Mouse (Mus musculus): ENCODE data around the gene Tom1l1. TPM values are rescaled to one million over a fixed set of nuclear protein-coding genes. Genes with fewer than 3 reads are reported as not detected.

Gene Tom1l1
- polyA plus RNA-seq, 1 experiment from 2014 or later = 36.5 TPM

GRCm38 (mm10) chr11:90690361-90690760, 2.2 kb upstream of the Tom1l1 start:
- Histone ChIP-seq H3K4me2 (replicated peaks; ENCODE audit: low read depth) (no peak overlapping the region), H3K27ac (replicated peaks) (no peak overlapping the region), H3K9me3 (ENCODE audit: control insufficient read depth, low read length) (no peaks in the 10 kb centered on the region), H3K36me3 (ENCODE audit: control insufficient read depth, insufficient read depth, low read length) (no peaks in the 10 kb centered on the region), H3K4me1 (replicated peaks; ENCODE audit: control insufficient read depth, insufficient read depth) (peaks cover 2% of the 10 kb centered on the region; the same call in 1 of the 2 replicates), H3K9ac (ENCODE audit: low read length) (no peak overlapping the region), H3K27me3 (ENCODE audit: control insufficient read depth, insufficient read depth, low read length) (no peaks in the 10 kb centered on the region), H3K4me3 (ENCODE audit: low read depth, low read length) (no peak overlapping the region)
- DNase-seq (ENCODE audit: low spot score) (no peak), ATAC-seq (ENCODE audit: low FRiP score, low TSS enrichment) (no peak)
- TF ChIP-seq EP300 (optimal IDR thresholded peaks at IDR 0.05) (no peak), CTCF (IDR thresholded peaks at IDR 0.05; ENCODE audit: low read depth) (no peak)
- WGBS = 46% methylated on average over 6 of the region's 6 CpGs

- Histone ChIP-seq H3K9me3 (ENCODE audit: control insufficient read depth, low read length) (no peaks in the 10 kb centered on the region), H3K9ac (ENCODE audit: low read length) (peak overlapping the region; percentile 68), H3K4me1 (replicated peaks; ENCODE audit: control insufficient read depth, insufficient read depth) (peaks cover 2% of the 10 kb centered on the region; the same call in 1 of the 2 replicates), H3K4me2 (replicated peaks; ENCODE audit: low read depth) (peak overlapping the region; percentile 82), H3K36me3 (ENCODE audit: control insufficient read depth, insufficient read depth, low read length) (no peaks in the 10 kb centered on the region; the same call in 1 of the 2 replicates), H3K27ac (replicated peaks) (peak overlapping the region; percentile 76), H3K4me3 (ENCODE audit: low read depth, low read length) (peak overlapping the region; percentile 73), H3K27me3 (ENCODE audit: control insufficient read depth, insufficient read depth, low read length) (no peaks in the 10 kb centered on the region)
- ATAC-seq (ENCODE audit: low FRiP score, low TSS enrichment) (peak; percentile 53), DNase-seq (ENCODE audit: low spot score) (no peak)
- TF ChIP-seq CTCF (IDR thresholded peaks at IDR 0.05; ENCODE audit: low read depth) = no peak
- TF ChIP-seq EP300 (optimal IDR thresholded peaks at IDR 0.05) = no peak
- WGBS = 1% methylated on average over 17 of the region's 17 CpGs
Measured at GRCm38 (mm10) chr11:90687040-90687439, 1.1 kb downstream of the Tom1l1 start.

- ATAC-seq (ENCODE audit: low FRiP score, low TSS enrichment) = peak; percentile 79
- peak overlapping the region; percentile 76 for H3K27ac ChIP-seq (replicated peaks)
Measured at GRCm38 (mm10) chr11:90686287-90687025, 1.7 kb downstream of the Tom1l1 start.

GRCm38 (mm10) chr11:90685196-90685595, 3.0 kb downstream of the Tom1l1 start:
- ATAC-seq (ENCODE audit: low FRiP score, low TSS enrichment) (no peak), DNase-seq (ENCODE audit: low spot score) (no peak)
- 88% methylated on average over 6 of the region's 6 CpGs for WGBS
- no peak overlapping the region for H3K4me2 ChIP-seq (replicated peaks; ENCODE audit: low read depth)
- H3K9ac ChIP-seq (ENCODE audit: low read length) = no peak overlapping the region
- no peaks in the 10 kb centered on the region for H3K9me3 ChIP-seq (ENCODE audit: control insufficient read depth, low read length)
- H3K36me3 ChIP-seq (ENCODE audit: control insufficient read depth, insufficient read depth, low read length) = no peaks in the 10 kb centered on the region; the same call in 1 of the 2 replicates
- no peaks in the 10 kb centered on the region for H3K27me3 ChIP-seq (ENCODE audit: control insufficient read depth, insufficient read depth, low read length)
- H3K27ac ChIP-seq (replicated peaks) = no peak overlapping the region
- peaks cover 2% of the 10 kb centered on the region; the same call in 1 of the 2 replicates for H3K4me1 ChIP-seq (replicated peaks; ENCODE audit: control insufficient read depth, insufficient read depth)
- H3K4me3 ChIP-seq (ENCODE audit: low read depth, low read length) = no peak overlapping the region
- no peak for TF ChIP-seq CTCF (IDR thresholded peaks at IDR 0.05; ENCODE audit: low read depth)
- no peak for TF ChIP-seq EP300 (optimal IDR thresholded peaks at IDR 0.05)

More at GRCm38 (mm10) chr11:90686287-90687025, 1.7 kb downstream of the Tom1l1 start:
- Histone ChIP-seq H3K27me3 (ENCODE audit: control insufficient read depth, insufficient read depth, low read length) (no peaks in the 10 kb centered on the region), H3K36me3 (ENCODE audit: control insufficient read depth, insufficient read depth, low read length) (no peaks in the 10 kb centered on the region; the same call in 1 of the 2 replicates), H3K4me2 (replicated peaks; ENCODE audit: low read depth) (peak overlapping the region; percentile 82), H3K9ac (ENCODE audit: low read length) (peak overlapping the region; percentile 68; the same call in 1 of the 2 replicates), H3K9me3 (ENCODE audit: control insufficient read depth, low read length) (no peaks in the 10 kb centered on the region), H3K4me3 (ENCODE audit: low read depth, low read length) (peak overlapping the region; percentile 73), H3K4me1 (replicated peaks; ENCODE audit: control insufficient read depth, insufficient read depth) (peaks cover 2% of the 10 kb centered on the region; the same call in 1 of the 2 replicates)
- DNase-seq (ENCODE audit: low spot score) = peak; percentile 66
- 65% methylated on average over 13 of the region's 13 CpGs for WGBS
- no peak for TF ChIP-seq EP300 (optimal IDR thresholded peaks at IDR 0.05)
- TF ChIP-seq CTCF (IDR thresholded peaks at IDR 0.05; ENCODE audit: low read depth) = no peak

GRCm38 (mm10) chr11:90684765-90685164, 3.4 kb downstream of the Tom1l1 start:
- DNase-seq (ENCODE audit: low spot score) (no peak), ATAC-seq (ENCODE audit: low FRiP score, low TSS enrichment) (no peak)
- Histone ChIP-seq H3K27me3 (ENCODE audit: control insufficient read depth, insufficient read depth, low read length) (no peaks in the 10 kb centered on the region), H3K4me1 (replicated peaks; ENCODE audit: control insufficient read depth, insufficient read depth) (peaks cover 2% of the 10 kb centered on the region; the same call in 1 of the 2 replicates), H3K27ac (replicated peaks) (no peak overlapping the region), H3K36me3 (ENCODE audit: control insufficient read depth, insufficient read depth, low read length) (no peaks in the 10 kb centered on the region; the same call in 1 of the 2 replicates), H3K9ac (ENCODE audit: low read length) (no peak overlapping the region), H3K4me2 (replicated peaks; ENCODE audit: low read depth) (no peak overlapping the region), H3K9me3 (ENCODE audit: control insufficient read depth, low read length) (no peaks in the 10 kb centered on the region), H3K4me3 (ENCODE audit: low read depth, low read length) (no peak overlapping the region)
- 72% methylated on average over 6 of the region's 6 CpGs for WGBS
- no peak for TF ChIP-seq CTCF (IDR thresholded peaks at IDR 0.05; ENCODE audit: low read depth)
- TF ChIP-seq EP300 (optimal IDR thresholded peaks at IDR 0.05) = no peak

- DNase-seq (ENCODE audit: low spot score) (no peak), ATAC-seq (ENCODE audit: low FRiP score, low TSS enrichment) (no peak)
- Histone ChIP-seq H3K9me3 (ENCODE audit: control insufficient read depth, low read length) (no peaks in the 10 kb centered on the region), H3K4me2 (replicated peaks; ENCODE audit: low read depth) (no peak overlapping the region), H3K36me3 (ENCODE audit: control insufficient read depth, insufficient read depth, low read length) (no peaks in the 10 kb centered on the region; the same call in 1 of the 2 replicates), H3K4me3 (ENCODE audit: low read depth, low read length) (no peak overlapping the region), H3K27ac (replicated peaks) (no peak overlapping the region), H3K27me3 (ENCODE audit: control insufficient read depth, insufficient read depth, low read length) (no peaks in the 10 kb centered on the region), H3K9ac (ENCODE audit: low read length) (no peak overlapping the region), H3K4me1 (replicated peaks; ENCODE audit: control insufficient read depth, insufficient read depth) (no peaks in the 10 kb centered on the region)
- TF ChIP-seq EP300 (optimal IDR thresholded peaks at IDR 0.05) (no peak), CTCF (IDR thresholded peaks at IDR 0.05; ENCODE audit: low read depth) (no peak)
Measured at GRCm38 (mm10) chr11:90681171-90681570, 7.0 kb downstream of the Tom1l1 start.
